Mouse (Mus musculus) midbrain, postnatal 0 days (tissue): ENCODE measurements around the gene Mpdu1. TPM values are rescaled to one million over a fixed set of nuclear protein-coding genes. Genes with fewer than 3 reads are reported as not detected.

Experiments
- ATAC-seq: fragments of 200-750 bp; cut with Nextera tagmentation; 2 replicates; pipeline ENCODE4 v1.8.0; 2017; ENCODE audit warnings: moderate number of reproducible peaks, mild to moderate bottlenecking, moderate TSS enrichment, moderate library complexity; ENCODE audit not compliant: low FRiP score
- DNase-seq: peaks from one replicate; pipeline ENCODE4 v3.0.0-alpha.2; 2015; ENCODE audit warnings: low spot score
- H3K27ac ChIP-seq: fragments of 300-500 bp; sonication (generic); 2 replicates; pipeline ENCODE4 v1.5.1; 2014; ENCODE audit warnings: low read depth, mild to moderate bottlenecking, low read length, mixed read lengths
- H3K27me3 ChIP-seq: fragments of 300-500 bp; sonication (generic); 2 replicates; pipeline ENCODE4 v1.6.1; 2014; ENCODE audit warnings: low read length, control low read depth, mixed read lengths; ENCODE audit not compliant: insufficient read depth
- H3K36me3 ChIP-seq: fragments of 300-500 bp; sonication (generic); 2 replicates; pipeline ENCODE4 v1.6.1; 2014; ENCODE audit warnings: low read length, control low read depth, mixed read lengths; ENCODE audit not compliant: insufficient read depth
- H3K4me1 ChIP-seq: fragments of 300-500 bp; sonication (generic); 2 replicates; pipeline ENCODE4 v1.6.1; 2014; ENCODE audit warnings: mild to moderate bottlenecking, control low read depth, antibody characterized with exemption, low read length, mixed read lengths; ENCODE audit not compliant: insufficient read depth
- H3K4me2 ChIP-seq: fragments of 300-500 bp; sonication (generic); 2 replicates; pipeline ENCODE4 v1.6.1; 2014; ENCODE audit warnings: low read depth, mild to moderate bottlenecking, low read length, mixed read lengths; ENCODE audit not compliant: poor library complexity, severe bottlenecking
- H3K4me3 ChIP-seq: fragments of 300-500 bp; sonication (generic); 2 replicates; pipeline ENCODE4 v1.5.1; 2014; ENCODE audit warnings: low read depth, mild to moderate bottlenecking, low read length, moderate library complexity
- H3K9ac ChIP-seq: fragments of 300-500 bp; sonication (generic); replicated peaks from 2 replicates; pipeline ENCODE4 v1.6.1; 2014; ENCODE audit warnings: mild to moderate bottlenecking, low read length, moderate library complexity, mixed read lengths; ENCODE audit not compliant: poor library complexity, severe bottlenecking
- H3K9me3 ChIP-seq: fragments of 300-500 bp; sonication (generic); 2 replicates; pipeline ENCODE4 v1.6.1; 2016; ENCODE audit warnings: low read length, control low read depth
- CTCF ChIP-seq: IDR thresholded peaks from 2 replicates; pipeline ENCODE4 v1.5.1; 2016; ENCODE audit warnings: antibody characterized with exemption, mild to moderate bottlenecking
- WGBS: fragments of 180-500 bp; shearing (Covaris S2); extraction: QIAGEN DNeasy Blood & Tissue Kit; methylation state at CpG from one replicate; pipeline ENCODE4 v1.1.7; 2014; 5-methylcytosine and 5-hydroxymethylcytosine counted together
- polyA plus RNA-seq: library from polyadenylated mRNA; unstranded; fragments of >200 nt; fragmentation: Nextera tagmentation; extraction: Ambion mirVana; gene quantifications from 2 replicates; pipeline ENCODE4 v1.2.1, GENCODE M21; 2015
- total RNA-seq: library from RNA; depleted of rRNA; stranded (reverse); fragments of >200 nt; gene quantifications from 2 replicates; pipeline ENCODE4 v1.2.3, GENCODE M21; 2014; rRNA removed

The Mpdu1 gene
- 224 and 278 TPM in 2 replicates for total RNA-seq
- polyA plus RNA-seq: 118 and 123 TPM in 2 replicates

DNA sequence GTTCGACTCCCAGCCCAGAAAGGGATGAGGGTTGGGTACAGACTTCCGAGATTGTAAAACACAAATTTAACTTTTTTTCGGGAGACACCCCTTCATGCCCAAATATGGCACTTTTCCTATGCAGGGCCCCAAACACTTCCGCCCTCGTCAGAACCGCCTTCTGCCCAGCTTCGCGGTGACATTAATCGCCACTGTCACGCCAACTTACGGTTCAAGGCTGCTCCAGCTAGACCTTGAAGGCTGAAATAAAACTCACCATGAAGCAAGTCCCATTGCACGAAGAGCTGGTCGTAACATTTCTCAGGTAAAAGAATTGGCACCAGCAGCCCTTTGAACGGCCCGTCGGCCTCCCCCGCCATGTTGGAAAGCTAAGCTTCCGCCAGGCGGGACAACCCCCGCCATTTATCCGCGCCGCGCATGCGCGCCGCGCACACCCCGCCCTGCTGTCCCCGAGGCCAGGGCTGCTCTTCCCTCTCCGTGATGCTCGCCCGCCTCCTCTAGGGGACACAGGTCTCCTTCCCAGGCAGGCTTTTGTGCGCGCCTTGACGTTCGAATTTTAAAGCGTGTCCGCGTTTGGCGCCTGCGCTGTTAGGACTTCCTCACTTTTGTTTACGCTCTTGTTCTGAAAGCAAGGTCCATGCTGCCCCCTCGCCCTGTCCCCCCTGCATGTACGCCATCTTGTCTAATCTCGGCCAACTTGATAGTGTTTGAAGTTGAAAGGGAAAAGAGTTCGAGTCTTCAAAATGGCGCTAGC, at the start of gene Mpdu1:
TSS of gene Mpdu1 (minus strand) at position 430 of the 754 bp plus-strand sequence.
- H3K4me2 ChIP-seq: peak within 1 kb of the TSS; percentile 51
- DNase-seq: peak; percentile 99
- H3K9me3 ChIP-seq: no peaks in the 10 kb centered on the region
- H3K4me1 ChIP-seq: 0 out of 2 replicates have a peak, but pooled peaks cover 5% of the 10 kb centered on the region
- peak within 1 kb of the TSS; percentile 88 for H3K27ac ChIP-seq
- WGBS: under 1% methylated on average over 48 of the region's 48 CpGs
- H3K4me3 ChIP-seq: peak within 1 kb of the TSS; percentile 57
- ATAC-seq: peak; percentile 95
- peak within 1 kb of the TSS; percentile 66 for H3K9ac ChIP-seq
- peak; percentile 70 for TF ChIP-seq CTCF
- no peaks in the 10 kb centered on the region for H3K27me3 ChIP-seq
- H3K36me3 ChIP-seq: peaks cover 43% of the 10 kb centered on the region

DNA sequence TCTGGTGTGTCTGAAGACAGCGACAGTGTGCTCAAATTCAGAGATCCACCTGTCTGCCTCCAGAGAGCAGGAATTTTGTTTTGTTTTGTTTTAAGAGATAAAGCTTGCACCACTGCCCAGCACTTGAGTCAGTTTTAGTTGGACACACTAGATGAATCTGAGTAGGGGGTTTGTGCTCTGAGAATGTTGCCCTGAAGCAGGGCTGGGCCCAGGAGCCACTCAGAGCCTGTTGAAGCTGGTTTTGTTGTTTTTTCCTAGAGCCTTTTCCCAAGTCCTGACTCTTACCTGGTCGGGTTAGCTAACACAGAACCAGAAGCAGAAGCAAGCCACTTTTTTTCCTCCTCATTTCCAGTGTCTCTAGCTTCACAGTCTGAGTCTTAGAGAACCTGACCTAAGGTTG, 48.6 kb upstream of the Mpdu1 start:
- Histone ChIP-seq H3K27ac (no peak overlapping the region), H3K9ac (no peak overlapping the region), H3K4me3 (no peak overlapping the region), H3K4me1 (0 out of 2 replicates have a peak, but pooled peaks cover 2% of the 10 kb centered on the region), H3K36me3 (no peaks in the 10 kb centered on the region), H3K9me3 (no peaks in the 10 kb centered on the region), H3K27me3 (no peaks in the 10 kb centered on the region), H3K4me2 (no peak overlapping the region)
- ATAC-seq (no peak), DNase-seq (no peak)
- 84% methylated on average over 2 of the region's 2 CpGs for WGBS
- TF ChIP-seq CTCF: no peak

DNA sequence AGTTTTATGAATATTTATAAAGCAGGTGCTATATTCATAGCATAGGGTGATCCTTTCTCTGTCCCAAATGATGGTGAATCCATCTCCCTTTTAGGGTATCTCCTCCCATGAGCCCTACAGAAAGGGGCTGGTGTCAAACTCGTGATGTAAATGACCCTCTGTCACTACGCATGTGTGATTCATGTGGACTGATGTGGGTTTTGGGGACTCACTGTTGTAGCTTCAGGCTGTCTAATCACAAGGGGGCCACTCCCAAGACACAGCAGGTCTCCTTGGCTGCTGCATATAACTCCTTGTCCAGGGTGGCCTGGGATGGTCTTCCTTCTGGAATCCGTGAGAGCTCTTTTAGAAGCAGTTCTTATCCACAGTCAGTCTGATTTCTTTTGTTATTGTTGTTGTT, 48.0 kb upstream of the Mpdu1 start:
- no peaks in the 10 kb centered on the region for H3K9me3 ChIP-seq
- no peak for TF ChIP-seq CTCF
- H3K36me3 ChIP-seq: no peaks in the 10 kb centered on the region
- H3K4me2 ChIP-seq: no peak overlapping the region
- ATAC-seq (no peak), DNase-seq (no peak)
- 0 out of 2 replicates have a peak, but pooled peaks cover 2% of the 10 kb centered on the region for H3K4me1 ChIP-seq
- H3K27me3 ChIP-seq: no peaks in the 10 kb centered on the region
- H3K9ac ChIP-seq: no peak overlapping the region
- H3K4me3 ChIP-seq: no peak overlapping the region
- WGBS: 67% methylated on average over 3 of the region's 3 CpGs
- no peak overlapping the region for H3K27ac ChIP-seq

DNA sequence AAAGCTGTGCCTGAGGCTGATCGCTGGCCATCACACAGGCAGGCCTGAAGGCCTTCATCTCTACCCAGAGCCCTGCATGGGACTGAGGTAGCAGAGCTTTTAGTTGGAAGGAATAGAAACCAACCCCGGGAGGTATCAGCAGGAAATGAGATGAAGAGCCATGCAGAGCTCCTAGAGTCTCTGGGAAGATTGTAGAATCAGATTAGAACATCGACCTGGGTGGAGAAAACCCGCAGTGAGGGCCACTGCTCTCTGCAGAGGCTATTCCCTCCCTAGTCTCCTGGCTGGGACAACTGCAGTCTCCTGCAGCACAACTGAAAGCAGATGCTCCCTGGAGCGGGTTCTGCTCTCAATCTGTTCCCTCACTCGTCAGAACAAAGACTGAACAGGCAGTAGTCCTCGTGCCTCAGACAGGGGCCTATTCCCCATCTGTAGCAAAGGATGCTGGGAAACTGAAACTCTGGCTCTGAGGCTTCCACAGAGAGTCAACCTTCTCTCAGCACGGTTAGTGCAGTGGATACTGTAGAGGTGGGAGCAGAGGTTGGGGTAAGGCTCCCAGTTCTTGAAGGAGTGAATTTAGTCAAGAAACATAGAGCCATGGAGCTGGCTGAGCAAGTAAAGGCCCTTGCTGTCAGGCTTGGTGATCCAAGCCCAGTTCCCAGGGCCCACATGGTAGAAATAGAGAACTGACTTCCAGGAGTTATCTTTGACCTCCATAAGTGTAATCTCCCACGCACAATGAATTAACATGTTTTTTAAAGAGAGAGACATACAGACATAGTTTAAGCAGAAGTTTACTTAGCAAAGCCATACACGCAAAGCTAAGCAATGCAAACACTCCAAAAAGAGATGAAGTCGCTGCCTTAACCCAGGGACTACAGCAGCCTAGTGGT, 47.4 kb upstream of the Mpdu1 start:
- H3K36me3 ChIP-seq: no peaks in the 10 kb centered on the region
- H3K4me3 ChIP-seq: no peak overlapping the region
- no peaks in the 10 kb centered on the region for H3K9me3 ChIP-seq
- H3K27me3 ChIP-seq: no peaks in the 10 kb centered on the region
- DNase-seq: peak; percentile 11
- H3K27ac ChIP-seq: no peak overlapping the region
- H3K4me2 ChIP-seq: no peak overlapping the region
- TF ChIP-seq CTCF: no peak
- ATAC-seq: no peak
- no peak overlapping the region for H3K9ac ChIP-seq
- 58% methylated on average over 11 of the region's 11 CpGs for WGBS
- H3K4me1 ChIP-seq: 0 out of 2 replicates have a peak, but pooled peaks cover 2% of the 10 kb centered on the region

DNA sequence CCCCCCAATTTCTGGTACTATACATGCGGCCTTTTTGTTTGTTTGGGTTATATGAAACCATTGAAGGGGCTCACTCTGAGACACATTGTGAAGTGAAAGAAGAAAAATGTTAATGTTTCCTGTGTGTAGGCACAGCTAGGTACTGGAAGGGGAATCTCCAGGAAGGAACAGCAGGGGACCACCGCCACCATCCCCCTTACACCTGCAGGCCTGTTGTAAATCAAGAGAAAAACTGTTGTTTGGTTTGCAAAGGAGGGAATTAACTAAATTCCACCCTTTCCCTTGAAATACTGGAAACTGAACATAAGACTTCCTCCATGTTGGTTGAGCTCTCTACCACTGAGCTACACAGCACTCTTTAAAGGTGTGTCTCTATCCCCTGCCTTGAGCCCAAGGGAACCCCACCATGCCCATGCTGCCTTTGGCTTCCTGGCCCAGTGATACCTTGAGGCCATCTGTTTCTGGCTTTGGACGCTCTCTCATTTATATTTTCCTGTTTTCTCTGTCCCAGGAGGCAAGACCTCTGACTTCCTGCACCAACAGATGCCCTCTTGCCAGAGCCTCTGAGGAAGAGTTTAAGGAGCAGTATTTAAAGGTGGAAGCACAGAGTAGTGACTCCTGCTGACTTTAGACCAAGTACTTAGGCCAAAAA, 46.3 kb upstream of the Mpdu1 start:
- no peak overlapping the region for H3K27ac ChIP-seq
- H3K9me3 ChIP-seq: no peaks in the 10 kb centered on the region
- ATAC-seq (no peak), DNase-seq (no peak)
- no peak overlapping the region for H3K9ac ChIP-seq
- no peaks in the 10 kb centered on the region for H3K36me3 ChIP-seq
- no peak overlapping the region for H3K4me2 ChIP-seq
- 0 out of 2 replicates have a peak, but pooled peaks cover 2% of the 10 kb centered on the region for H3K4me1 ChIP-seq
- no peak overlapping the region for H3K4me3 ChIP-seq
- 81% methylated on average over 3 of the region's 3 CpGs for WGBS
- TF ChIP-seq CTCF: no peak
- H3K27me3 ChIP-seq: no peaks in the 10 kb centered on the region
